19 mouse cellular contexts compared by ENCODE assay signal in the genomic region with DNA sequence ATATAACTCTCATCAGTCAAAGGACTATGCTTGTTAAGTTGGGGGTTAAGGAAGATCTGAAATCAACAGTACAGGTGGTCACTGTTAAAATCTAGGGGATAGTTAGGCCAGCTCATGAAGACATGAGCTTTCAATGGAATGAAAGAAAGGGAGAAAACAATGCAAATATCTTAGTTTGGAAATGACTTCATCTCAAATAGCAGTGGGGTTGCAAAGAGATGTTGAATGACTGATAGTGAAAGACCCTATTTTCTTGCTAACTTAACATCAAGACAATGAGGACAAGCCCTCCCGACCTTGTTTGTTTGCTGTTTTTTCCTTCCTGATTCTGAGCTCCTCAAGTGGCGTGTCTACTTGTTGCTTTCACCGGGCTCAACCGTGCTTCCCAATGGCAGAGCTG.
A peak's percentile ranks its signal among the peaks of the same experiment; 100 is the strongest.
DNase-seq lines count a peak whose midpoint lies in the region; ATAC-seq and TF ChIP-seq lines count a peak whose summit lies in the region.
"Had no signal": no experiment of that assay in that cellular context is flagged by ENCODE, and none has a peak within 500 bp of the region (broad histone marks: within the 10 kb centered on the region; RNA-seq: fewer than 3 reads in every experiment).

No protein-coding gene starts in this region.

- no peak for TF ChIP-seq POLR2A in CH12.LX (IDR thresholded peaks at IDR 0.05; ENCODE audit: low read depth, low read length)

- peak; percentile 97 for TF ChIP-seq EP300 in CH12.LX (IDR thresholded peaks at IDR 0.05; ENCODE audit: low read length)

- peak; percentile 17 for DNase-seq in limb, embryonic 11.5 days (ENCODE audit: low spot score)
- no peak for DNase-seq in limb, embryonic 10.5 days (ENCODE audit: low spot score)
- peak; percentile 60 for DNase-seq in CH12.LX (ENCODE audit: extremely low read depth)
- peak; percentile 40 for DNase-seq in induced T-regulatory cell, adult 2 months (ENCODE audit: low read depth)
- no peak for DNase-seq in forebrain, embryonic 11.5 days (ENCODE audit: low spot score)
- DNase-seq: adrenal gland, adult 2 months; adrenal gland, adult 8-10 months; adrenal gland, postnatal 10 days; adrenal gland, postnatal 14 days; adrenal gland, postnatal 25 days; adrenal gland, postnatal 36 days; B cell, adult 2 months; cerebellum, adult 11 months; cerebellum, adult 11-12 months; cerebellum, adult 18-20 months; cerebellum, adult 2 months had no signal

- H3K27ac ChIP-seq in limb, embryonic 11.5 days (replicated peaks; ENCODE audit: low read depth, low read length), result no peak overlapping the region
- no peak overlapping the region for H3K27ac ChIP-seq in limb, embryonic 10.5 days
- peak overlapping the region; percentile 92 for H3K27ac ChIP-seq in CH12.LX (ENCODE audit: insufficient read depth, low read depth)
- no peak overlapping the region for H3K27ac ChIP-seq in forebrain, embryonic 11.5 days (ENCODE audit: low read depth, low read length)
- H3K27ac ChIP-seq in intestine, postnatal 0 days (ENCODE audit: low read depth, low read length), result no peak overlapping the region

- no peak; the same call in 1 of the 2 replicates for TF ChIP-seq RAD21 in CH12.LX (IDR thresholded peaks at IDR 0.05; ENCODE audit: low read depth, low read length)

- no peak overlapping the region for H3K9ac ChIP-seq in limb, embryonic 11.5 days (ENCODE audit: low read length)
- H3K9ac ChIP-seq in CH12.LX (ENCODE audit: insufficient read depth, low read depth), result 0 out of 2 replicates have a peak overlapping the region, but pooled peaks have one; percentile 8
- H3K9ac ChIP-seq in forebrain, embryonic 11.5 days (ENCODE audit: low read length), result no peak overlapping the region
- H3K9ac ChIP-seq in intestine, postnatal 0 days (ENCODE audit: low read depth, low read length), result no peak overlapping the region

- no peak overlapping the region for H3K4me2 ChIP-seq in limb, embryonic 11.5 days (ENCODE audit: low read depth, severe bottlenecking)
- peak overlapping the region; percentile 51; the same call in 1 of the 2 replicates for H3K4me2 ChIP-seq in CH12.LX (ENCODE audit: insufficient read depth, low read depth, poor library complexity, severe bottlenecking)
- no peak overlapping the region for H3K4me2 ChIP-seq in forebrain, embryonic 11.5 days (ENCODE audit: low read depth, low read length, severe bottlenecking)
- H3K4me2 ChIP-seq in intestine, postnatal 0 days (replicated peaks; ENCODE audit: low read depth), result no peak overlapping the region

- H3K79me2 ChIP-seq in CH12.LX (replicated peaks; ENCODE audit: control insufficient read depth, extremely low read depth, insufficient read depth, poor library complexity, severe bottlenecking), result no peaks in the 10 kb centered on the region

- dilution Hi-C loops in CH12.LX (cut with MboI; ENCODE audit: extremely low pct_ligation_motif_present, extremely low pct_unique_long_range_greater_than_20kb, low sequenced_read_pairs), result no loop called here

- in situ Hi-C loops in CH12.LX (cut with MboI; ENCODE audit: low pct_ligation_motif_present, low pct_unique_long_range_greater_than_20kb, low sequenced_read_pairs), result loop anchor here (25.0 kb wide), 1 partner anchor 609 kb away; a partner anchor contains a TSS

- no peaks in the 10 kb centered on the region for H3K27me3 ChIP-seq in limb, embryonic 11.5 days (ENCODE audit: control insufficient read depth, insufficient read depth, low read length)
- 0 out of 2 replicates have a peak, but pooled peaks cover 4% of the 10 kb centered on the region for H3K27me3 ChIP-seq in limb, embryonic 10.5 days (ENCODE audit: low read depth, poor library complexity, severe bottlenecking)
- no peaks in the 10 kb centered on the region for H3K27me3 ChIP-seq in CH12.LX (replicated peaks)
- no peaks in the 10 kb centered on the region for H3K27me3 ChIP-seq in forebrain, embryonic 11.5 days (ENCODE audit: control insufficient read depth, insufficient read depth, low read length)
- no peaks in the 10 kb centered on the region for H3K27me3 ChIP-seq in intestine, postnatal 0 days (replicated peaks; ENCODE audit: control insufficient read depth, insufficient read depth, low read length)

- H3K4me1 ChIP-seq in limb, embryonic 11.5 days (ENCODE audit: control insufficient read depth, insufficient read depth, low read length), result peaks cover 4% of the 10 kb centered on the region
- peaks cover 38% of the 10 kb centered on the region for H3K4me1 ChIP-seq in limb, embryonic 10.5 days
- H3K4me1 ChIP-seq in CH12.LX (ENCODE audit: control insufficient read depth in 1 of 2, insufficient read depth in 2 of 2), result peaks cover 30 to 39% of the 10 kb centered on the region in 2 experiments
- no peaks in the 10 kb centered on the region for H3K4me1 ChIP-seq in forebrain, embryonic 11.5 days (replicated peaks; ENCODE audit: control insufficient read depth, insufficient read depth, low read length)
- no peaks in the 10 kb centered on the region for H3K4me1 ChIP-seq in intestine, postnatal 0 days (replicated peaks; ENCODE audit: control insufficient read depth, insufficient read depth, low read length)

- no peak overlapping the region for H3K4me3 ChIP-seq in limb, embryonic 11.5 days (ENCODE audit: low read depth, low read length)
- H3K4me3 ChIP-seq in limb, embryonic 10.5 days, result no peak overlapping the region
- H3K4me3 ChIP-seq in CH12.LX (replicated peaks in 1 of 3; ENCODE audit: low read depth in 2 of 3, low read length in 2 of 3, poor library complexity in 1 of 3), result no peak overlapping the region
- H3K4me3 ChIP-seq in forebrain, embryonic 11.5 days (ENCODE audit: low read depth, low read length), result no peak overlapping the region
- H3K4me3 ChIP-seq in intestine, postnatal 0 days (ENCODE audit: low read depth, low read length), result no peak overlapping the region

- H3K36me3 ChIP-seq in limb, embryonic 11.5 days (ENCODE audit: control insufficient read depth, insufficient read depth, low read length), result no peaks in the 10 kb centered on the region
- H3K36me3 ChIP-seq in limb, embryonic 10.5 days, result no peaks in the 10 kb centered on the region
- no peaks in the 10 kb centered on the region for H3K36me3 ChIP-seq in CH12.LX (replicated peaks in 1 of 2; ENCODE audit: control insufficient read depth in 1 of 2, insufficient read depth in 1 of 2, low read length in 1 of 2)
- H3K36me3 ChIP-seq in forebrain, embryonic 11.5 days (ENCODE audit: control insufficient read depth, insufficient read depth, low read length), result no peaks in the 10 kb centered on the region
- H3K36me3 ChIP-seq in intestine, postnatal 0 days (ENCODE audit: control insufficient read depth, insufficient read depth), result no peaks in the 10 kb centered on the region
- H3K36me3 ChIP-seq: G1E had no signal

- H3K9me3 ChIP-seq in limb, embryonic 11.5 days (ENCODE audit: control insufficient read depth, low read length), result no peaks in the 10 kb centered on the region
- no peaks in the 10 kb centered on the region for H3K9me3 ChIP-seq in limb, embryonic 10.5 days (replicated peaks)
- H3K9me3 ChIP-seq in CH12.LX (replicated peaks; ENCODE audit: low read length), result no peaks in the 10 kb centered on the region
- no peaks in the 10 kb centered on the region for H3K9me3 ChIP-seq in forebrain, embryonic 11.5 days (ENCODE audit: control insufficient read depth, low read length)
- no peaks in the 10 kb centered on the region for H3K9me3 ChIP-seq in intestine, postnatal 0 days (ENCODE audit: control insufficient read depth)
- H3K9me3 ChIP-seq: G1E had no signal

- no peak for ATAC-seq in limb, embryonic 11.5 days (ENCODE audit: insufficient number of reproducible peaks, low FRiP score, low TSS enrichment, low read depth)
- no peak for ATAC-seq in forebrain, embryonic 11.5 days (replicated peaks; ENCODE audit: low FRiP score)
- no peak for ATAC-seq in intestine, postnatal 0 days
- ATAC-seq: Patski had no signal

- TF ChIP-seq CTCF in CH12.LX (conservative IDR thresholded peaks at IDR 0.05 in 1 of 2, IDR thresholded peaks at IDR 0.05 in 1 of 2; ENCODE audit: low read depth in 2 of 2, low read length in 2 of 2), result no peak
- no peak for TF ChIP-seq CTCF in intestine, postnatal 0 days (IDR thresholded peaks at IDR 0.05; ENCODE audit: low read depth)

- 78% methylated on average over 4 of the region's 4 CpGs for WGBS in limb, embryonic 11.5 days
- 83% methylated on average over 4 of the region's 4 CpGs for WGBS in limb, embryonic 10.5 days
- WGBS in forebrain, embryonic 11.5 days, result 75% methylated on average over 4 of the region's 4 CpGs
- WGBS in intestine, postnatal 0 days, result 66% methylated on average over 4 of the region's 4 CpGs

TF ChIP-seq in CH12.LX, 34 proteins besides CTCF, POLR2A, EP300 and RAD21 (continues in another document):
- TF ChIP-seq CHD1 (IDR thresholded peaks at IDR 0.05; ENCODE audit: low read depth, low read length) (no peak), TCF12 (IDR thresholded peaks at IDR 0.05; ENCODE audit: low read depth, low read length) (peak; percentile 86), ZMIZ1 (IDR thresholded peaks at IDR 0.05; ENCODE audit: low read depth, low read length) (no peak), KAT2A (IDR thresholded peaks at IDR 0.05; ENCODE audit: insufficient replicate concordance, low read length) (no peak), MEF2A (IDR thresholded peaks at IDR 0.05; ENCODE audit: borderline replicate concordance, low read depth, low read length) (peak; percentile 90), GABPA (IDR thresholded peaks at IDR 0.05; ENCODE audit: insufficient replicate concordance, low read depth, low read length) (no peak), E2F4 (IDR thresholded peaks at IDR 0.05; ENCODE audit: insufficient replicate concordance, low read depth, low read length) (no peak), ZC3H11A (IDR thresholded peaks at IDR 0.05; ENCODE audit: low read depth, low read length) (no peak), UBTF (IDR thresholded peaks at IDR 0.05; ENCODE audit: low read depth, low read length) (no peak), HCFC1 (IDR thresholded peaks at IDR 0.05; ENCODE audit: low read depth, low read length) (no peak), PAX5 (IDR thresholded peaks at IDR 0.05; ENCODE audit: low read length) (no peak), MXI1 (IDR thresholded peaks at IDR 0.05; ENCODE audit: low read depth, low read length) (no peak), JUN (IDR thresholded peaks at IDR 0.05; ENCODE audit: insufficient read depth, low read depth, low read length) (peak; percentile 97), MYC (IDR thresholded peaks at IDR 0.05; ENCODE audit: low read depth, low read length) (peak; percentile 45; the same call in 1 of the 2 replicates), IRF4 (IDR thresholded peaks at IDR 0.05; ENCODE audit: low read depth, low read length) (peak; percentile 98), TBP (conservative IDR thresholded peaks at IDR 0.05; ENCODE audit: low read depth, low read length) (no peak), SIN3A (IDR thresholded peaks at IDR 0.05; ENCODE audit: low read length) (no peak; the same call in 1 of the 2 replicates), SMC3 (IDR thresholded peaks at IDR 0.05; ENCODE audit: low read depth, low read length) (no peak), NELFE (IDR thresholded peaks at IDR 0.05; ENCODE audit: low read depth, low read length) (0 out of 2 replicates have a peak, but pooled peaks have one; percentile 8), ELF1 (IDR thresholded peaks at IDR 0.05; ENCODE audit: low read depth, low read length) (0 out of 2 replicates have a peak, but pooled peaks have one; percentile 38)

Comparison
In these comparisons a context has a peak if more than half of its experiments do, and no peak if none do; other contexts are left out.
1. DNase-seq: peak in limb, embryonic 11.5 days (single experiment), CH12.LX (single experiment) and induced T-regulatory cell, adult 2 months (single experiment); none in limb, embryonic 10.5 days (single experiment) and forebrain, embryonic 11.5 days (single experiment).